In the genomic region with DNA sequence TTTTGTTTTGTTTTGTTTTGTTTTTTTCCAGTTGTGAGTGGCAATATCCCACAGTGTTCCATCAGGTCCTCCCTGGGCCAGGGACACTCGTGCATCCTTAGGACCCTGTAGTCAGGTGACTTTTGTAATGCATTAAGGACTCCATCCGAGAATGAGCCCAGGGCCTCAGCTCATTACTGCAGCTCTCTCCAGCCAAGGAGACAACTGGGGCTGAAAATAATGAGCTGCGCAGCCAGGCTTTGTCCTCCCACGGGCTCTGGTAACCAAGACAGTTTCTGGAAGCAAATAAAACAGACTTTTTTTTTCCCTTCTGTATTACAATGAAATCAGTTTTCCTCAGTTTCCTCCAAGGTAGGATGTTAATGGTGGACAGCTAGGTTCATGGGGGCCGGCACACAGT, we compare ENCODE assay signal across 13 mouse cellular contexts. TPM values are rescaled to one million over a fixed set of nuclear protein-coding genes. Genes with fewer than 3 reads are reported as not detected.
A peak's percentile ranks its signal among the peaks of the same experiment; 100 is the strongest.
DNase-seq lines count a peak whose midpoint lies in the region; ATAC-seq and TF ChIP-seq lines count a peak whose summit lies in the region.
"Had no signal": no experiment of that assay in that cellular context is flagged by ENCODE, and none has a peak within 500 bp of the region (broad histone marks: within the 10 kb centered on the region; RNA-seq: fewer than 3 reads in every experiment).

No protein-coding gene starts in this region.

- no peak for DNase-seq in kidney, postnatal 14 days
- DNase-seq in brain, adult 2 months (ENCODE audit: low read depth, low spot score): peak; percentile 64
- peak; percentile 59 for DNase-seq in forebrain, embryonic 14.5 days (ENCODE audit: low spot score)
- DNase-seq in limb, embryonic 14.5 days (ENCODE audit: low spot score): no peak
- no peak for DNase-seq in gastrocnemius, adult 8-10 months (ENCODE audit: low spot score in 2 of 2)
- DNase-seq in urinary bladder, postnatal 36 days (ENCODE audit: low spot score in 2 of 2): no peak
- DNase-seq: cerebellum, postnatal 36 days; gastrocnemius, postnatal 36 days; liver, embryonic 13.5 days; lung, postnatal 36 days had no signal

- H3K36me3 ChIP-seq in kidney, embryonic 16.5 days (ENCODE audit: insufficient read depth, low read length): no peaks in the 10 kb centered on the region
- no peaks in the 10 kb centered on the region for H3K36me3 ChIP-seq in forebrain, embryonic 14.5 days (ENCODE audit: control insufficient read depth, insufficient read depth, low read length)
- H3K36me3 ChIP-seq in limb, embryonic 14.5 days (ENCODE audit: control insufficient read depth, insufficient read depth, low read length): no peaks in the 10 kb centered on the region
- H3K36me3 ChIP-seq: liver, embryonic 13.5 days had no signal

- no peaks in the 10 kb centered on the region for H3K9me3 ChIP-seq in kidney, embryonic 16.5 days (ENCODE audit: low read length)
- no peaks in the 10 kb centered on the region for H3K9me3 ChIP-seq in forebrain, embryonic 14.5 days (replicated peaks; ENCODE audit: control insufficient read depth, low read length)
- no peaks in the 10 kb centered on the region for H3K9me3 ChIP-seq in limb, embryonic 14.5 days (ENCODE audit: control insufficient read depth, low read length)
- H3K9me3 ChIP-seq: liver, embryonic 13.5 days had no signal

- no peak overlapping the region for H3K9ac ChIP-seq in kidney, embryonic 16.5 days (replicated peaks; ENCODE audit: low read length)
- no peak overlapping the region for H3K9ac ChIP-seq in forebrain, embryonic 14.5 days (ENCODE audit: low read length)
- H3K9ac ChIP-seq in limb, embryonic 14.5 days (ENCODE audit: low read depth, low read length, severe bottlenecking): no peak overlapping the region
- H3K9ac ChIP-seq: liver, embryonic 13.5 days had no signal

- no peak overlapping the region for H3K4me3 ChIP-seq in kidney, embryonic 16.5 days (ENCODE audit: low read length)
- no peak overlapping the region for H3K4me3 ChIP-seq in forebrain, embryonic 14.5 days (ENCODE audit: low read depth, low read length)
- H3K4me3 ChIP-seq in limb, embryonic 14.5 days (replicated peaks; ENCODE audit: low read length): no peak overlapping the region
- H3K4me3 ChIP-seq: liver, embryonic 13.5 days; myocyte had no signal

- H3K27ac ChIP-seq in kidney, embryonic 16.5 days (ENCODE audit: low read length): no peak overlapping the region
- no peak overlapping the region for H3K27ac ChIP-seq in forebrain, embryonic 14.5 days (ENCODE audit: low read depth, low read length)
- H3K27ac ChIP-seq in limb, embryonic 14.5 days (replicated peaks; ENCODE audit: low read depth, low read length): no peak overlapping the region
- H3K27ac ChIP-seq: liver, embryonic 13.5 days had no signal

- ATAC-seq in kidney, embryonic 16.5 days (ENCODE audit: low FRiP score, low TSS enrichment): peak; percentile 69; the same call in 1 of the 2 replicates
- ATAC-seq in forebrain, embryonic 14.5 days: peak; percentile 76
- ATAC-seq in limb, embryonic 14.5 days (ENCODE audit: low FRiP score, low read depth): 0 out of 2 replicates have a peak, but pooled peaks have one; percentile 50
- ATAC-seq: CD4-positive, CD25-positive, alpha-beta regulatory T cell, adult 4 months had no signal

- H3K4me2 ChIP-seq in kidney, embryonic 16.5 days (replicated peaks; ENCODE audit: low read depth, low read length): no peak overlapping the region
- no peak overlapping the region; the same call in 1 of the 2 replicates for H3K4me2 ChIP-seq in forebrain, embryonic 14.5 days (ENCODE audit: low read length)
- no peak overlapping the region for H3K4me2 ChIP-seq in limb, embryonic 14.5 days (replicated peaks; ENCODE audit: low read depth, low read length, severe bottlenecking)
- H3K4me2 ChIP-seq: liver, embryonic 13.5 days had no signal

- TF ChIP-seq POLR2A in limb, embryonic 14.5 days (IDR thresholded peaks at IDR 0.05; ENCODE audit: borderline replicate concordance, extremely low read depth, insufficient read depth, insufficient read length): no peak

- no peaks in the 10 kb centered on the region for H3K27me3 ChIP-seq in kidney, embryonic 16.5 days (ENCODE audit: insufficient read depth, low read length)
- H3K27me3 ChIP-seq in forebrain, embryonic 14.5 days (replicated peaks; ENCODE audit: control insufficient read depth, insufficient read depth, low read length): no peaks in the 10 kb centered on the region
- no peaks in the 10 kb centered on the region for H3K27me3 ChIP-seq in limb, embryonic 14.5 days (ENCODE audit: control insufficient read depth, insufficient read depth, low read length)
- H3K27me3 ChIP-seq: liver, embryonic 13.5 days had no signal

- WGBS in kidney, embryonic 16.5 days: 36% methylated on average over 5 of the region's 5 CpGs
- 16% methylated on average over 5 of the region's 5 CpGs for WGBS in forebrain, embryonic 14.5 days
- WGBS in limb, embryonic 14.5 days: 41% methylated on average over 5 of the region's 5 CpGs

- no peaks in the 10 kb centered on the region for H3K4me1 ChIP-seq in kidney, embryonic 16.5 days (ENCODE audit: insufficient read depth, low read length)
- no peaks in the 10 kb centered on the region for H3K4me1 ChIP-seq in forebrain, embryonic 14.5 days (ENCODE audit: control insufficient read depth, insufficient read depth, low read length)
- H3K4me1 ChIP-seq in limb, embryonic 14.5 days (ENCODE audit: control insufficient read depth, insufficient read depth, low read length): no peaks in the 10 kb centered on the region
- H3K4me1 ChIP-seq: liver, embryonic 13.5 days had no signal

RNA-seq across cellular contexts. Expression of gene Ipo5, which starts 50.0 kb away (rescaled TPM):
- 96.3 and 103 TPM in 2 replicates for polyA plus RNA-seq in kidney, embryonic 16.5 days (2015; fragmentation: Nextera tagmentation; extraction: Ambion mirVana)
- polyA plus RNA-seq in forebrain, embryonic 14.5 days (2014; fragmentation: Nextera tagmentation; extraction: Ambion mirVana): 94.2 and 97.2 TPM in 2 replicates
- 69.1 and 85.0 TPM in 2 replicates for polyA plus RNA-seq in limb, embryonic 14.5 days (2012; rRNA removed)
- 95.2 and 99.2 TPM in 2 replicates for polyA plus RNA-seq in limb, embryonic 14.5 days (2014; fragmentation: Nextera tagmentation; extraction: Ambion mirVana)
- 100 to 1,000 TPM; 124 to 128 (median 124) TPM for total RNA-seq in gastrocnemius, adult 8-10 months (2022)

Comparison
In these comparisons a context has a peak if more than half of its experiments do, and no peak if none do; other contexts are left out.
1. DNase-seq: peak in brain, adult 2 months (single experiment) and forebrain, embryonic 14.5 days (single experiment); none in kidney, postnatal 14 days (single experiment), limb, embryonic 14.5 days (single experiment), gastrocnemius, adult 8-10 months (0 of 2) and urinary bladder, postnatal 36 days (0 of 2).
2. Peak in every context shown above with its lines, with median percentiles within 50 percentile points of each other: ATAC-seq.